Mouse (Mus musculus): ENCODE results near the gene Nt5c3b. TPM values are rescaled to one million over a fixed set of nuclear protein-coding genes. Genes with fewer than 3 reads are reported as not detected.

Gene Nt5c3b
- total and polyA plus RNA-seq, 2 experiments from 2014 or later: 68.3 to 84.7 TPM

DNA sequence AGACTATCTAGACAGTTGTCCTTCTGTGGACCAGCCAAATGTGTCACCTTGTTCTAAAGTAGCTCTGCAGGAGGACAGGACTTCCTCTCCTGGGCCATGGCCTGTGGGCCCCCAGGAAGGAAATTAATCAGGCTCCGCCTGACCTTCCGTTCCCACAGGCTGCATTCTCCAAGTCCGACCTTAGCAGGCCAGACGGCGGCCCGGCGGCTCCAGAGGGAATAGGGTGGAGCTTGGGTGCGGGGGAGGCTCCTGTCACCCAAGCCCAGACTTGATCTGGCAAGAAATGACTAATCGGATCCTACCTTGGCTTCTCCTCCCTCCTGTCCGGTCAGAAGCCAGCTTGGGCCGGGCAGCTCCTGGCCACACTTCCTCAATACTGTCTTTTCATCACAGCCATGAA lies 46.4 kb downstream of the Nt5c3b start:
- H3K4me2 ChIP-seq (ENCODE audit: low read depth, low read length): peak overlapping the region; percentile 82
- H3K9ac ChIP-seq (replicated peaks; ENCODE audit: low read depth, low read length): peak overlapping the region; percentile 86; the same call in 1 of the 2 replicates
- peaks cover 67% of the 10 kb centered on the region for H3K4me1 ChIP-seq (ENCODE audit: control insufficient read depth, insufficient read depth)
- ATAC-seq (ENCODE audit: insufficient read depth, low read depth) (no peak), DNase-seq (ENCODE audit: low spot score) (peak; percentile 55)
- peak overlapping the region; percentile 79 for H3K4me3 ChIP-seq (ENCODE audit: low read depth, low read length)
- 0 out of 2 replicates have a peak, but pooled peaks cover 4% of the 10 kb centered on the region for H3K36me3 ChIP-seq (replicated peaks; ENCODE audit: control insufficient read depth, insufficient read depth, low read length)
- H3K9me3 ChIP-seq (replicated peaks; ENCODE audit: control insufficient read depth, low read length): no peaks in the 10 kb centered on the region
- H3K27me3 ChIP-seq (ENCODE audit: control insufficient read depth, insufficient read depth, low read length): no peaks in the 10 kb centered on the region
- TF ChIP-seq CTCF (IDR thresholded peaks at IDR 0.05; ENCODE audit: low read depth): no peak
- peak; percentile 41; the same call in 1 of the 2 replicates for TF ChIP-seq EP300 (IDR thresholded peaks at IDR 0.05; ENCODE audit: low read depth)
- 3% methylated on average over 11 of the region's 11 CpGs for WGBS
- peak overlapping the region; percentile 89 for H3K27ac ChIP-seq (ENCODE audit: low read depth)

- Histone ChIP-seq H3K27me3 (ENCODE audit: control insufficient read depth, insufficient read depth, low read length) (no peaks in the 10 kb centered on the region), H3K4me3 (ENCODE audit: low read depth, low read length) (peak overlapping the region; percentile 79; the same call in 1 of the 2 replicates), H3K9me3 (replicated peaks; ENCODE audit: control insufficient read depth, low read length) (no peaks in the 10 kb centered on the region), H3K9ac (replicated peaks; ENCODE audit: low read depth, low read length) (peak overlapping the region; percentile 86; the same call in 1 of the 2 replicates), H3K4me1 (ENCODE audit: control insufficient read depth, insufficient read depth) (peaks cover 67% of the 10 kb centered on the region), H3K4me2 (ENCODE audit: low read depth, low read length) (peak overlapping the region; percentile 82), H3K36me3 (replicated peaks; ENCODE audit: control insufficient read depth, insufficient read depth, low read length) (0 out of 2 replicates have a peak, but pooled peaks cover 4% of the 10 kb centered on the region), H3K27ac (ENCODE audit: low read depth) (peak overlapping the region; percentile 89)
- ATAC-seq (ENCODE audit: insufficient read depth, low read depth) (no peak), DNase-seq (ENCODE audit: low spot score) (no peak)
- no peak for TF ChIP-seq CTCF (IDR thresholded peaks at IDR 0.05; ENCODE audit: low read depth)
- no peak for TF ChIP-seq EP300 (IDR thresholded peaks at IDR 0.05; ENCODE audit: low read depth)
- WGBS: 55% methylated on average over 5 of the region's 5 CpGs
Observed at GRCm38 (mm10) chr11:100394353-100395074, 47.1 kb downstream of the Nt5c3b start.

DNA sequence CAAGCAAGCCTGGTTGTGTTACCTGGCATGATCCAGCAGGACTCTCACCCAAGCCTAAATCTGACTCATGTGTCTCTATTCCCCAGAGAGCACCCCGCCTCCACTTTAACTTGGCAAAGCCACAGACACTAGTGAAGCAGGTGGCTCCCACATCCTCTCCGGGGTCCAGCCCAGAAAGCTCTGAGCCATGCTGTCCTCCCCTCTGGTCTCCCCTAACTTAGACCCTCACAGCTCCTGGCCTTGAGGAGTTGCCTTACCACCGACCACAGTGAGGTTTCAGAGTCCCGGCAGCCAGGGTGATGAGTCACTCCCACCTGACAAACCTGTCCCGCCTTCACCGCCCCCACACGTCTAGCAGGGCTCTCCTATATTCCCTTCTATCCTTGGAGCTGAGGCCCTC lies 47.9 kb downstream of the Nt5c3b start:
- peaks cover 75% of the 10 kb centered on the region for H3K4me1 ChIP-seq (ENCODE audit: control insufficient read depth, insufficient read depth)
- 0 out of 2 replicates have a peak, but pooled peaks cover 4% of the 10 kb centered on the region for H3K36me3 ChIP-seq (replicated peaks; ENCODE audit: control insufficient read depth, insufficient read depth, low read length)
- ATAC-seq (ENCODE audit: insufficient read depth, low read depth): no peak
- H3K4me3 ChIP-seq (ENCODE audit: low read depth, low read length): no peak overlapping the region; the same call in 1 of the 2 replicates
- TF ChIP-seq CTCF (IDR thresholded peaks at IDR 0.05; ENCODE audit: low read depth) (no peak), EP300 (IDR thresholded peaks at IDR 0.05; ENCODE audit: low read depth) (no peak)
- no peaks in the 10 kb centered on the region for H3K9me3 ChIP-seq (replicated peaks; ENCODE audit: control insufficient read depth, low read length)
- peak overlapping the region; percentile 37; the same call in 1 of the 2 replicates for H3K27ac ChIP-seq (ENCODE audit: low read depth)
- H3K27me3 ChIP-seq (ENCODE audit: control insufficient read depth, insufficient read depth, low read length): no peaks in the 10 kb centered on the region
- H3K9ac ChIP-seq (replicated peaks; ENCODE audit: low read depth, low read length): no peak overlapping the region
- peak overlapping the region; percentile 29 for H3K4me2 ChIP-seq (ENCODE audit: low read depth, low read length)
- DNase-seq (ENCODE audit: low spot score): no peak
- WGBS: 32% methylated on average over 7 of the region's 7 CpGs

GRCm38 (mm10) chr11:100392958-100393357 lies 48.6 kb downstream of the Nt5c3b start:
- DNase-seq (ENCODE audit: low spot score) (no peak), ATAC-seq (ENCODE audit: insufficient read depth, low read depth) (no peak)
- Histone ChIP-seq H3K36me3 (replicated peaks; ENCODE audit: control insufficient read depth, insufficient read depth, low read length) (0 out of 2 replicates have a peak, but pooled peaks cover 4% of the 10 kb centered on the region), H3K27me3 (ENCODE audit: control insufficient read depth, insufficient read depth, low read length) (no peaks in the 10 kb centered on the region), H3K4me3 (ENCODE audit: low read depth, low read length) (no peak overlapping the region), H3K4me2 (ENCODE audit: low read depth, low read length) (no peak overlapping the region), H3K9me3 (replicated peaks; ENCODE audit: control insufficient read depth, low read length) (no peaks in the 10 kb centered on the region), H3K9ac (replicated peaks; ENCODE audit: low read depth, low read length) (no peak overlapping the region), H3K27ac (ENCODE audit: low read depth) (peak overlapping the region; percentile 37), H3K4me1 (ENCODE audit: control insufficient read depth, insufficient read depth) (peaks cover 78% of the 10 kb centered on the region)
- TF ChIP-seq CTCF (IDR thresholded peaks at IDR 0.05; ENCODE audit: low read depth): no peak
- no peak for TF ChIP-seq EP300 (IDR thresholded peaks at IDR 0.05; ENCODE audit: low read depth)
- WGBS: 61% methylated on average over 5 of the region's 5 CpGs

GRCm38 (mm10) chr11:100391884-100392345 lies 49.7 kb downstream of the Nt5c3b start:
- DNase-seq (ENCODE audit: low spot score) (no peak), ATAC-seq (ENCODE audit: insufficient read depth, low read depth) (no peak)
- Histone ChIP-seq H3K9me3 (replicated peaks; ENCODE audit: control insufficient read depth, low read length) (no peaks in the 10 kb centered on the region), H3K4me3 (ENCODE audit: low read depth, low read length) (no peak overlapping the region), H3K27ac (ENCODE audit: low read depth) (peak overlapping the region; percentile 88), H3K4me1 (ENCODE audit: control insufficient read depth, insufficient read depth) (peaks cover 88% of the 10 kb centered on the region), H3K4me2 (ENCODE audit: low read depth, low read length) (no peak overlapping the region), H3K27me3 (ENCODE audit: control insufficient read depth, insufficient read depth, low read length) (no peaks in the 10 kb centered on the region), H3K36me3 (replicated peaks; ENCODE audit: control insufficient read depth, insufficient read depth, low read length) (0 out of 2 replicates have a peak, but pooled peaks cover 4% of the 10 kb centered on the region), H3K9ac (replicated peaks; ENCODE audit: low read depth, low read length) (no peak overlapping the region)
- 88% methylated on average over 7 of the region's 7 CpGs for WGBS
- TF ChIP-seq CTCF (IDR thresholded peaks at IDR 0.05; ENCODE audit: low read depth) (no peak), EP300 (IDR thresholded peaks at IDR 0.05; ENCODE audit: low read depth) (no peak)
